Mouse (Mus musculus): ENCODE measurements around the gene Slc6a16.

DNA sequence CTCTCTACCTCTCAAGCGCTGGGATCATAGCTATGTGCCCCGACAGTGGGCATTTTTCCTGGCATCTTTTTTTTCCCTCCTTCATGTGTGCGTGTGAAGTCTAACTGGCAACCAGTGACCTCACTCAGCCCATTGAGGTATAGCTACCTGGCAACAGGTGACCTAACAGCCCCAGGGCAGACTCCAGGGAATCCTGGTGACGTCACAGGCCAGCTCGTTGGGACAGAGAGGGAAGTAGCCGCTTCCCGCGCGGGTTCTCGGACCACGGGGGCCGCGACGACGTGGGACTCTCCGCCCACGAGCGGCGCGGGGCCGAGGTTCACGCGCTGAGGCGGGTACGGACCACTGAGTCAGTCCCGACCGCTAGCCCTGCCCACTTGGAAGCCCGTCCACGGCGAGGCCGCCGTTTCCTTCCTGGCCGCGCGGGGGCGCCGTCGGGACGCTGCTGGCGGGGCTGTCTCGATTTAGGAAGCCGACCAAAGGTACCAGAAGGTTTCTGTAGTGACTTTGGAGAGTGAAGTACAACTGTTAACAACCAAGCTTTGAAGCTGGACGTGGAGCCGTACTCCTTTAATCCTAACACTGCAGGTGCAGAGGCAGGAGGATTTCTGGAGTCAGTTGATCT is 36.4 kb downstream of the Slc6a16 start, which contains the start of gene Slc6a21:
- no peak for TF ChIP-seq POLR2A (IDR thresholded peaks at IDR 0.05; ENCODE audit: low read depth, low read length)
- peak; percentile 75 for TF ChIP-seq CTCF (conservative IDR thresholded peaks at IDR 0.05; ENCODE audit: insufficient read depth, insufficient read length, low read depth, low read length)

Measured in kidney, adult 2 months (tissue).